Mouse (Mus musculus) ES-Bruce4 (cell line): ENCODE results near the gene Spint3.
A peak's percentile ranks its signal among the peaks of the same experiment; 100 is the strongest.

Experiments
- CTCF ChIP-seq: IDR thresholded peaks from one replicate; pipeline ENCODE4 v1.8.1; 2011; ENCODE audit warnings: low read depth, low read length
- POLR2A ChIP-seq: IDR thresholded peaks from one replicate; pipeline ENCODE4 v1.8.1; 2011; ENCODE audit warnings: low read length; ENCODE audit not compliant: insufficient read depth

DNA sequence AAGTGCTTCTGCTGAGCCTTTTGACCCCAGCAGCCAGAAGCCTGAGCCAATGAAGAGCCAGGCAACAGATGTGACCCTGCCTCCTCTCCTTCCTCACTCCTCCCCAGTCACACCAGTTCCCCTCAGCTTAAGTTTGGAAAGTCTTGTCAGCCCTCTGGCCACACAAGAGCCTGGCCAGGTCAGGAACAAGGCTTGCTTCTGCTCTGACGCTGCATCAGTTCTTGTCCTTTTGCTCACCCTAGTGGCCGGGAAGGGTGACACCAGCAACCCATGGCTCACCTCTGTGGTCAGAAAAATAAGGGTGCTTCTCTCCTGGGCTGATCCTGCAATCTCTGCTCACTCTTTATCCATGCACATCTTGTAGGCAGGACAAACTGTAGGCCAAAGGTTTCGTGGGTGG, 52.5 kb downstream of the Spint3 start:
- TF ChIP-seq POLR2A (no peak), CTCF (peak; percentile 86)
